Mouse (Mus musculus) kidney, postnatal 0 days (tissue): ENCODE measurements at regions not wholly inside any gene's neighbourhood (a gene's known extent, or its start where the extent isn't known, plus 50 kb on each side); places are given as distances from the start of the nearest gene placed in this dataset.

Experiments used
- ATAC-seq: fragments of 200-750 bp; cut with Nextera tagmentation; replicated peaks from 2 replicates; pipeline ENCODE4 v1.8.0; 2017; ENCODE audit warnings: low read depth, moderate number of reproducible peaks, moderate TSS enrichment, moderate library complexity; ENCODE audit not compliant: low FRiP score
- DNase-seq: peaks from one replicate; pipeline ENCODE4 v3.0.0-alpha.2; 2016; ENCODE audit warnings: low spot score
- H3K27ac ChIP-seq: fragments of 300-500 bp; sonication (generic); 2 replicates; pipeline ENCODE4 v1.5.1; 2014; ENCODE audit warnings: mild to moderate bottlenecking
- H3K27me3 ChIP-seq: fragments of 300-500 bp; sonication (generic); 2 replicates; pipeline ENCODE4 v1.6.1; 2014; ENCODE audit warnings: low read length, mixed read lengths; ENCODE audit not compliant: insufficient read depth
- H3K36me3 ChIP-seq: fragments of 300-500 bp; sonication (generic); 2 replicates; pipeline ENCODE4 v1.6.1; 2014; ENCODE audit warnings: low read length, mixed read lengths; ENCODE audit not compliant: insufficient read depth
- H3K4me1 ChIP-seq: fragments of 300-500 bp; sonication (generic); replicated peaks from 2 replicates; pipeline ENCODE4 v1.6.1; 2014; ENCODE audit warnings: antibody characterized with exemption, low read length, mixed read lengths; ENCODE audit not compliant: insufficient read depth
- H3K4me2 ChIP-seq: fragments of 300-500 bp; sonication (generic); 2 replicates; pipeline ENCODE4 v1.6.1; 2014; ENCODE audit warnings: mild to moderate bottlenecking, low read length, moderate library complexity, mixed read lengths
- H3K4me3 ChIP-seq: fragments of 300-500 bp; sonication (generic); replicated peaks from 2 replicates; pipeline ENCODE4 v1.5.1; 2014; ENCODE audit warnings: low read depth, low read length
- H3K9ac ChIP-seq: fragments of 300-500 bp; sonication (generic); 2 replicates; pipeline ENCODE4 v1.6.1; 2014; ENCODE audit warnings: low read depth, low read length
- H3K9me3 ChIP-seq: fragments of 300-500 bp; sonication (generic); replicated peaks from 2 replicates; pipeline ENCODE4 v1.6.1; 2016; ENCODE audit warnings: low read length, inconsistent platforms, mixed read lengths
- CTCF ChIP-seq: IDR thresholded peaks from 2 replicates; pipeline ENCODE4 v1.5.1; 2016; ENCODE audit warnings: antibody characterized with exemption, low read depth, mild to moderate bottlenecking, moderate library complexity
- WGBS: fragments of 180-500 bp; shearing (Covaris S2); extraction: QIAGEN DNeasy Blood & Tissue Kit; methylation state at CpG from one replicate; pipeline ENCODE4 v1.1.7; 2014; 5-methylcytosine and 5-hydroxymethylcytosine counted together

GRCm38 (mm10) chr9:61657996-61658395, 256.3 kb downstream of the Rplp1 start:
- H3K9ac ChIP-seq, result no peak overlapping the region
- no peaks in the 10 kb centered on the region for H3K36me3 ChIP-seq
- H3K27me3 ChIP-seq, result no peaks in the 10 kb centered on the region
- H3K4me1 ChIP-seq, result no peaks in the 10 kb centered on the region
- H3K9me3 ChIP-seq, result no peaks in the 10 kb centered on the region
- 81% methylated on average over 8 of the region's 8 CpGs for WGBS
- H3K27ac ChIP-seq, result no peak overlapping the region
- no peak overlapping the region for H3K4me2 ChIP-seq
- no peak for TF ChIP-seq CTCF
- H3K4me3 ChIP-seq, result no peak overlapping the region
- no peak for DNase-seq
- ATAC-seq, result no peak

DNA sequence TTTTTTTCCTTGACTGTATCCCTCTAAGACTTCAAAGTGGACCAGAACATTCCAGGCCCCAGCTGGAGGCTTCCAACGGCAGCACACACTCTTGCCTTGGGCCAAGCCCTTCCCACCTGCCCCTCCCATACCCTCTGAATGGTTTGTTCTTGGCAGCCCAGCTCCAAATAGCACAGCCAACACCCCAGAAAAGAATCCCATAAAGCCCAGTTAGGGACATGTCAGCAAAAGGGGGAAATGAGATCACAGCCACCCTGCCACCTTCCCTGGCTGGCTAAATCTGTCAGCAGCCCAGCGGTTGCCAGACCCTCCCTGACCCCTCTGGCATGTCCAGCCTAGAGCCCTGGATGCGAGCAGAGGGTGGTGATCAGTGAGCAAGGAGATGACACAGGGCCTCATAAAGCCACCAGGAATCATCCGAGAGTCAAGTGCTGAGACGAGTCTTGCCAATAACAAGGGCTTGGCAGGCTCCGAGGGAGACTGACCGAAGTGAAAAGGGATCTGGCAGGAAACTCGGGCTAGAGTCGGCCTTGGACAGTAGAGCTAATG, 258.8 kb downstream of the Rplp1 start:
- H3K9me3 ChIP-seq, result no peaks in the 10 kb centered on the region
- no peak overlapping the region for H3K9ac ChIP-seq
- H3K4me3 ChIP-seq, result no peak overlapping the region
- H3K4me2 ChIP-seq, result no peak overlapping the region
- H3K27me3 ChIP-seq, result no peaks in the 10 kb centered on the region
- no peak for ATAC-seq
- no peaks in the 10 kb centered on the region for H3K36me3 ChIP-seq
- no peak overlapping the region for H3K27ac ChIP-seq
- 60% methylated on average over 9 of the region's 9 CpGs for WGBS
- no peak for DNase-seq
- H3K4me1 ChIP-seq, result no peaks in the 10 kb centered on the region
- TF ChIP-seq CTCF, result no peak

DNA sequence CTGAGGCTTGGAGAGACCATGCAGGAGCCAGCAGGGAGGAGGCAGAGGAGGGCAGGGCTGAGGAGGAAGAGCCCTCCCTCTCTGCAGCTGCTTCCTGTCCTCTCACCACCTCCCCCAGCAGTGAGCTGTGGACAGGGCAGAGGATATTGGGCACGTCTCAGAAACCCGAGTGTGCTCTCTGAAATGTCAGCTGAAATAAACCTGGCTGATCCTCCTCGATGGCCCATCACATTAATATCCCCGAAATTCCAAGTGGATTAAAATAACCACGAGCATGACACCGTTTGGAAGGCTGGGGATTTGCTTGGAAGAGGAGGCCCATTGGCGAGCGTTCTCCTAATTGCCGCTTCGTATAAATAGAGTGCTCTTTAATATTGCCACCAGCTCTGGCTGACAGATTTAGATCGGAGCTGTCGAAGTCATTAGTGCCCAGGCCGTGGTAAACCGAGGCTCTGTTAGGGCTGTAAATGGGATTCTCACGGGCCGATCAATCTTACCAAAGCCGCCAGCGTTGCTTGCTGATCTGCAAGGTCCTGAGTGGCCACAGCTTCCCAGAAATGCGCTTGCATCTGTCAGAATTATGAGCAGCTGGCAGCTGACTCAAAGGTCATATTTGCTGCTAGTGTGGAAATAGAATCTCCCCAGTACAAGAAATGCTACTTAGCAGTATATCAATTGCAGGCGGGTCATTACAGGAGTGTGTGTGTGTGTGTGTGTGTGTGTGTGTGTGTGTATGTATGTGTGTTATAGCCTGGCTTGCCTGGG, 268.5 kb downstream of the Rplp1 start:
- DNase-seq (peak; percentile 61), ATAC-seq (no peak)
- WGBS, result 29% methylated on average over 20 of the region's 20 CpGs
- H3K9ac ChIP-seq, result no peak overlapping the region
- peak overlapping the region; percentile 21; the same call in 1 of the 2 replicates for H3K4me2 ChIP-seq
- no peak overlapping the region for H3K27ac ChIP-seq
- no peak for TF ChIP-seq CTCF
- H3K36me3 ChIP-seq, result no peaks in the 10 kb centered on the region
- H3K4me1 ChIP-seq, result no peaks in the 10 kb centered on the region
- H3K9me3 ChIP-seq, result no peaks in the 10 kb centered on the region
- no peaks in the 10 kb centered on the region for H3K27me3 ChIP-seq
- no peak overlapping the region for H3K4me3 ChIP-seq

DNA sequence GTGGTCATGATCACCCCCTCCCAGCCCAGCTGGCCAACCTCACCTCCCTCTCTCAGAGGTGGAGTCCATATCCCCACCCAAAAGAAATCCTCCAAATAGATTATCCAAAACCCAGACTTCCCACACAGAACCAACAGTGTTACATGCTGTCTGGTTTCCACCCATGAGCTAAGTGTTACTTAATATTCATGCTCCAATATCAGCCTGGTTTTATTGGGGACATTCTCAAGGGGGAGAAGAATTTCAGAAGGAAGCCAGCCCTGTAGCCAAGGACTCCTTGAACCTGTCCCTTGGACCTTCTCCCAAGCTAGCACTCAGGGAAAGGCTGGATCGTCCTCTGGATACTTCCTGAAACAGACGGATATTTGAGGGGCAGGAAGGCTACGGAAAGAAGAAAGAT, 268.6 kb downstream of the Tle3 start:
- H3K4me1 ChIP-seq, result no peaks in the 10 kb centered on the region
- no peak overlapping the region for H3K4me2 ChIP-seq
- no peaks in the 10 kb centered on the region for H3K9me3 ChIP-seq
- DNase-seq, result no peak
- no peak for TF ChIP-seq CTCF
- ATAC-seq, result no peak
- H3K27ac ChIP-seq, result no peak overlapping the region
- no peaks in the 10 kb centered on the region for H3K36me3 ChIP-seq
- WGBS, result 78% methylated on average over 3 of the region's 3 CpGs
- H3K27me3 ChIP-seq, result no peaks in the 10 kb centered on the region
- no peak overlapping the region for H3K4me3 ChIP-seq
- H3K9ac ChIP-seq, result no peak overlapping the region

DNA sequence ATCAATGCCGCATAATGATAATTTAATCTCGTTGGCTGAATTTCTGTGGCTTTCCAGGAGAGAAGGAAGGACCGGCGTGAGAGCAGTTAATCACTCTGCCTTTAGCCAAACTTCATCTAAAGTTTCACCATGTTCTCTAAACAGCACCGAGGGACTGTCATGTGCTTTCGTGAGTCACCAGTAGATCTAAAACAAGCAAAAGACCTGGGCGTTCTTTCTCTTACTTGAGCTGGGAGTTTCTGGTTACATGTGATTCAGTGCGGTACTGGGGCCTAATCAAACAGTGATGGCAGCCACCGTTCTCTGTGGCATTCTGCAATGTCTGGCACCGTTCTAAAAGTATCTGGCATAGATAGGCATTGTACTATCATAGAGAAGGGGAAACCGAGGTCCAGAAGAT, 266.7 kb downstream of the Tle3 start:
- H3K27me3 ChIP-seq, result no peaks in the 10 kb centered on the region
- no peaks in the 10 kb centered on the region for H3K36me3 ChIP-seq
- no peaks in the 10 kb centered on the region for H3K9me3 ChIP-seq
- no peak overlapping the region for H3K4me3 ChIP-seq
- H3K27ac ChIP-seq, result no peak overlapping the region
- H3K4me1 ChIP-seq, result no peaks in the 10 kb centered on the region
- 60% methylated on average over 11 of the region's 11 CpGs for WGBS
- TF ChIP-seq CTCF, result no peak
- no peak overlapping the region for H3K4me2 ChIP-seq
- no peak overlapping the region for H3K9ac ChIP-seq
- ATAC-seq (no peak), DNase-seq (no peak)

- Histone ChIP-seq H3K36me3 (no peaks in the 10 kb centered on the region), H3K27me3 (no peaks in the 10 kb centered on the region), H3K9ac (no peak overlapping the region), H3K4me3 (no peak overlapping the region), H3K4me2 (no peak overlapping the region), H3K9me3 (no peaks in the 10 kb centered on the region), H3K27ac (no peak overlapping the region), H3K4me1 (no peaks in the 10 kb centered on the region)
- DNase-seq (peak; percentile 38), ATAC-seq (0 out of 2 replicates have a peak, but pooled peaks have one; percentile 33)
- no peak for TF ChIP-seq CTCF
- WGBS, result 41% methylated on average over 9 of the region's 9 CpGs
These were observed 261.8 kb downstream of the Tle3 start for GRCm38 (mm10) chr9:61633936-61634335.
